Mouse (Mus musculus): ENCODE data around the gene Ddx27. TPM values are rescaled to one million over a fixed set of nuclear protein-coding genes. Genes with fewer than 3 reads are reported as not detected.

Gene Ddx27
- polyA plus RNA-seq, 1 experiment from 2014 or later, result 37.8 TPM

GRCm38 (mm10) chr2:167043400-167044121 lies 28.6 kb downstream of the Ddx27 start:
- Histone ChIP-seq H3K9me3 (replicated peaks; ENCODE audit: control insufficient read depth, low read length, poor library complexity, severe bottlenecking) (no peaks in the 10 kb centered on the region), H3K27ac (ENCODE audit: low read length) (no peak overlapping the region), H3K4me2 (ENCODE audit: low read length) (no peak overlapping the region), H3K27me3 (ENCODE audit: control insufficient read depth, insufficient read depth, low read depth, low read length) (no peaks in the 10 kb centered on the region), H3K9ac (ENCODE audit: low read depth, low read length) (no peak overlapping the region), H3K36me3 (ENCODE audit: control insufficient read depth, insufficient read depth, low read length) (peaks cover 78% of the 10 kb centered on the region), H3K4me1 (ENCODE audit: control insufficient read depth, insufficient read depth, low read length) (no peaks in the 10 kb centered on the region), H3K4me3 (ENCODE audit: low read depth, low read length) (no peak overlapping the region)
- WGBS, result 93% methylated on average over 12 of the region's 12 CpGs
- no peak for ATAC-seq

DNA sequence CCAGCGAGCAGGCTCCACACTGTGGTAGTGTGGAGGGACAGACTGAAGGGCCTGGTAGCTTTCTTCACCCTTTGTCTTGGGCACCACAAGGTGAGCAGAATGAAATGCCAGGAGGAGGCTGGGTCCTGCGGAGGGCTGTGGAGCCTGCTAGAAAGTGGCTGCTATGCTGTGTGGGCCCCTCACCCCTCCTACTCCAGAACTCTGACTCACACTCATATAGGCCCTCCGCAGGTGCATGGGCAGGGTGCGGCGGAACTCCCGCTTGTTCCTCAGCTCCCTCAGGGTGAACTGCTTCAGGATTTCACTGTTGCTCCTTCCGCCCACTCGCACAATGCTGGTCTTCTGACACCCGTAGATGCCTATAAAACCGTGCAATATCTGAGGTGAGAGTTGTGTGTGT lies 33.2 kb downstream of the Ddx27 start:
- 94% methylated on average over 10 of the region's 10 CpGs for WGBS
- Histone ChIP-seq H3K9ac (ENCODE audit: low read depth, low read length) (no peak overlapping the region), H3K27me3 (ENCODE audit: control insufficient read depth, insufficient read depth, low read depth, low read length) (no peaks in the 10 kb centered on the region), H3K4me2 (ENCODE audit: low read length) (no peak overlapping the region), H3K36me3 (ENCODE audit: control insufficient read depth, insufficient read depth, low read length) (peaks cover 67% of the 10 kb centered on the region), H3K27ac (ENCODE audit: low read length) (no peak overlapping the region), H3K4me1 (ENCODE audit: control insufficient read depth, insufficient read depth, low read length) (peaks cover 3% of the 10 kb centered on the region), H3K4me3 (ENCODE audit: low read depth, low read length) (no peak overlapping the region), H3K9me3 (replicated peaks; ENCODE audit: control insufficient read depth, low read length, poor library complexity, severe bottlenecking) (no peaks in the 10 kb centered on the region)
- no peak for ATAC-seq

- no peaks in the 10 kb centered on the region for H3K27me3 ChIP-seq (ENCODE audit: control insufficient read depth, insufficient read depth, low read depth, low read length)
- no peak overlapping the region for H3K4me2 ChIP-seq (ENCODE audit: low read length)
- H3K36me3 ChIP-seq (ENCODE audit: control insufficient read depth, insufficient read depth, low read length), result peaks cover 64% of the 10 kb centered on the region
- WGBS, result 89% methylated on average over 8 of the region's 8 CpGs
- H3K4me1 ChIP-seq (ENCODE audit: control insufficient read depth, insufficient read depth, low read length), result peaks cover 9% of the 10 kb centered on the region
- no peak overlapping the region for H3K4me3 ChIP-seq (ENCODE audit: low read depth, low read length)
- no peak overlapping the region for H3K9ac ChIP-seq (ENCODE audit: low read depth, low read length)
- no peaks in the 10 kb centered on the region for H3K9me3 ChIP-seq (replicated peaks; ENCODE audit: control insufficient read depth, low read length, poor library complexity, severe bottlenecking)
- no peak for ATAC-seq
- no peak overlapping the region for H3K27ac ChIP-seq (ENCODE audit: low read length)
These were observed 33.8 kb downstream of the Ddx27 start for GRCm38 (mm10) chr2:167048698-167049358.

GRCm38 (mm10) chr2:167053127-167053844 lies 38.3 kb downstream of the Ddx27 start:
- 55% methylated on average over 9 of the region's 9 CpGs for WGBS
- Histone ChIP-seq H3K27me3 (ENCODE audit: control insufficient read depth, insufficient read depth, low read depth, low read length) (no peaks in the 10 kb centered on the region), H3K9me3 (replicated peaks; ENCODE audit: control insufficient read depth, low read length, poor library complexity, severe bottlenecking) (no peaks in the 10 kb centered on the region), H3K27ac (ENCODE audit: low read length) (no peak overlapping the region), H3K9ac (ENCODE audit: low read depth, low read length) (no peak overlapping the region), H3K4me3 (ENCODE audit: low read depth, low read length) (no peak overlapping the region), H3K4me1 (ENCODE audit: control insufficient read depth, insufficient read depth, low read length) (peaks cover 9% of the 10 kb centered on the region), H3K4me2 (ENCODE audit: low read length) (no peak overlapping the region), H3K36me3 (ENCODE audit: control insufficient read depth, insufficient read depth, low read length) (peaks cover 52% of the 10 kb centered on the region)
- ATAC-seq, result no peak

- Histone ChIP-seq H3K9ac (ENCODE audit: low read depth, low read length) (no peak overlapping the region), H3K36me3 (ENCODE audit: control insufficient read depth, insufficient read depth, low read length) (peaks cover 38% of the 10 kb centered on the region), H3K27ac (ENCODE audit: low read length) (no peak overlapping the region), H3K4me1 (ENCODE audit: control insufficient read depth, insufficient read depth, low read length) (peaks cover 11% of the 10 kb centered on the region), H3K9me3 (replicated peaks; ENCODE audit: control insufficient read depth, low read length, poor library complexity, severe bottlenecking) (no peaks in the 10 kb centered on the region), H3K4me2 (ENCODE audit: low read length) (no peak overlapping the region), H3K4me3 (ENCODE audit: low read depth, low read length) (no peak overlapping the region), H3K27me3 (ENCODE audit: control insufficient read depth, insufficient read depth, low read depth, low read length) (no peaks in the 10 kb centered on the region)
- no peak for ATAC-seq
- WGBS, result 83% methylated on average over 15 of the region's 15 CpGs
These were observed 40.4 kb downstream of the Ddx27 start for GRCm38 (mm10) chr2:167055386-167055785.

DNA sequence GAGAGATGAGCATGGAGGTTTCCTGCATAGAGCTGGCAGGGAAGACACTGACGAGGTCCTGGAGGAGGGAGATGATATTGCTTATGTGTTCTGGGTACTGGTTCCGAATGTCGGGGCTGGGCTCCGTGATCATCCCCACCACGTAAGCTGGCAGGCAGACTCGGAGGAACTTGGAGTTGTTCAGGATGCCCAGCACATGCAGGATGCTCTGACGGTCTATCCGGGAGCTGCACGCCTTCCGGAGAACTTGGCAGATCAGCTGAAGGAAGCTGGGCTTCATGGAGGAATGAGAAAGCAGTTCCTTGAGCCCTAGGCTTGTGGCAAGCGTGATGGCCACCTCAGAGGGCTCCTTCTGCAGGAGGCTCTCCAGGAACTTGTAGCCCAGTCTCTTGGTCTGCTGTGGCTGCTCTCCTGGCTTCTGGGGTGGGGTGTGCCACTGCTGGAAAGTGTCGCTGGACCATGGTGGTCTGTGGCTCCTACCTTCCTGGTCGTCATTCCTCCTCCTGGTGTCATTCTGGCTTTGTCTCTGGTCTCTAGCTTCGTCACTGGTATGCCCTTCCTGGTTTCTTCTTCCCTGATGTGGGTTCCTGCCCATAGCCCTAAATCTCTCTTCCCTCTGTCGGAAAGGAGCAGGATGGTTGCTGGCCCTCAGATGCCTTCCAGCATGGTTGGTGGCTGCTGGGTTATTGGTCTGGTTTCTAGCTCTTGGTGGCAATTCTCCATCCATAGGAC lies 41.4 kb downstream of the Ddx27 start:
- Histone ChIP-seq H3K4me1 (ENCODE audit: control insufficient read depth, insufficient read depth, low read length) (peaks cover 20% of the 10 kb centered on the region), H3K4me3 (ENCODE audit: low read depth, low read length) (no peak overlapping the region), H3K9ac (ENCODE audit: low read depth, low read length) (no peak overlapping the region), H3K4me2 (ENCODE audit: low read length) (no peak overlapping the region), H3K27me3 (ENCODE audit: control insufficient read depth, insufficient read depth, low read depth, low read length) (no peaks in the 10 kb centered on the region), H3K27ac (ENCODE audit: low read length) (no peak overlapping the region), H3K36me3 (ENCODE audit: control insufficient read depth, insufficient read depth, low read length) (peaks cover 34% of the 10 kb centered on the region), H3K9me3 (replicated peaks; ENCODE audit: control insufficient read depth, low read length, poor library complexity, severe bottlenecking) (no peaks in the 10 kb centered on the region)
- 95% methylated on average over 15 of the region's 15 CpGs for WGBS
- ATAC-seq, result no peak

DNA sequence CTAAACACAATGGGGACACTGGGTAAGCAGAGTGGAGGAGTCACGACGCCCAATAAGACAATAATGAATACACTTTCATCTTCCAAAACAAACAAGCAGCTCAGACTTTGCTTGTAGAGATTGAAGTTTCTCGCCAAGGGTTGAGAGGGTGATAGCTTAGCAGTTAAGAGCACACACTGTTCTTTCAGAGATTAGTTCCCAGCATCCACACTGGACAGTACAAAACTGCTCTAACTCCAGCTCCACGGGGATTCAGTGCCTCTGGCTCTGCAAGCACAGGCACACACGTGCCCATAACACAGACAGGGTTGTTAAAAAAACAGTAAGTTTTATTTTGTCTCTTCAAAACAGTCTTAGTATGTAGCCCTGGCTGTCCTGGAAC lies 41.9 kb downstream of the Ddx27 start:
- Histone ChIP-seq H3K9me3 (replicated peaks; ENCODE audit: control insufficient read depth, low read length, poor library complexity, severe bottlenecking) (no peaks in the 10 kb centered on the region), H3K36me3 (ENCODE audit: control insufficient read depth, insufficient read depth, low read length) (peaks cover 28% of the 10 kb centered on the region), H3K4me1 (ENCODE audit: control insufficient read depth, insufficient read depth, low read length) (peaks cover 26% of the 10 kb centered on the region), H3K27me3 (ENCODE audit: control insufficient read depth, insufficient read depth, low read depth, low read length) (no peaks in the 10 kb centered on the region), H3K9ac (ENCODE audit: low read depth, low read length) (no peak overlapping the region), H3K4me3 (ENCODE audit: low read depth, low read length) (no peak overlapping the region), H3K27ac (ENCODE audit: low read length) (no peak overlapping the region), H3K4me2 (ENCODE audit: low read length) (no peak overlapping the region)
- 83% methylated on average over 5 of the region's 5 CpGs for WGBS
- no peak for ATAC-seq

- H3K36me3 ChIP-seq (ENCODE audit: control insufficient read depth, insufficient read depth, low read length), result peaks cover 22% of the 10 kb centered on the region
- ATAC-seq, result no peak
- no peak overlapping the region for H3K4me2 ChIP-seq (ENCODE audit: low read length)
- H3K27ac ChIP-seq (ENCODE audit: low read length), result no peak overlapping the region
- no peak overlapping the region for H3K9ac ChIP-seq (ENCODE audit: low read depth, low read length)
- H3K9me3 ChIP-seq (replicated peaks; ENCODE audit: control insufficient read depth, low read length, poor library complexity, severe bottlenecking), result no peaks in the 10 kb centered on the region
- H3K4me1 ChIP-seq (ENCODE audit: control insufficient read depth, insufficient read depth, low read length), result peaks cover 23% of the 10 kb centered on the region
- H3K4me3 ChIP-seq (ENCODE audit: low read depth, low read length), result no peak overlapping the region
- H3K27me3 ChIP-seq (ENCODE audit: control insufficient read depth, insufficient read depth, low read depth, low read length), result no peaks in the 10 kb centered on the region
- 79% methylated on average over 3 of the region's 3 CpGs for WGBS
These were observed 43.2 kb downstream of the Ddx27 start for GRCm38 (mm10) chr2:167058201-167058600.

Measured in midbrain, embryonic 16.5 days (tissue).